9 mouse cellular contexts compared by ENCODE assay signal in the genomic region with DNA sequence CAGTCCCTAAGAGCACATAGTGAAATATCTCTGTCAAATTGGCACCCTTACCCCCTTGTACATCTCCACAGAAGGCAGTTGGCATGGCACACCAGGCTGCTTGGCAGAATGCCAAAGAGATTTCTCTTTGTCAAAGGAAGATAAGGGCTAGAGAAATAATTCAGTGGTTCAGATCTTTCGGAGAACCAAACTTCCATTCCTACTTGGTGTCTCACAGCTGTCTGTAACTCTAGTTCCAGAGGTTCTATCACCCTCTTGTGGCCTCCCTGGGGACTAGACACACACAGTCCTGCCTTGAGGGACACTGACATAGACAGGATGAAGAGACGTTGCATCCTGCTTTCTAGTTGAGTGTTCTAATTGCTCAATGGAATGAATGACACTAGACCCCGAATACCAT. TPM values are rescaled to one million over a fixed set of nuclear protein-coding genes. Genes with fewer than 3 reads are reported as not detected.
DNase-seq lines count a peak whose midpoint lies in the region; ATAC-seq lines count a peak whose summit lies in the region.
"Had no signal": no experiment of that assay in that cellular context is flagged by ENCODE, and none has a peak within 500 bp of the region (broad histone marks: within the 10 kb centered on the region; RNA-seq: fewer than 3 reads in every experiment).

No protein-coding gene starts in this region.

- H3K9me3 ChIP-seq in erythroblast, embryonic 14.5 days (ENCODE audit: control insufficient read depth, low read length) = no peaks in the 10 kb centered on the region
- H3K9me3 ChIP-seq in liver, embryonic 15.5 days (replicated peaks) = no peaks in the 10 kb centered on the region
- H3K9me3 ChIP-seq: heart, embryonic 15.5 days had no signal

- WGBS in liver, embryonic 15.5 days (ENCODE audit: insufficient replicate concordance) = 7% methylated on average over 3 of the region's 3 CpGs

- peak; percentile 68 for ATAC-seq in liver, embryonic 15.5 days (ENCODE audit: insufficient read depth)

- H3K27me3 ChIP-seq in erythroblast, embryonic 14.5 days (ENCODE audit: control insufficient read depth) = no peaks in the 10 kb centered on the region
- no peaks in the 10 kb centered on the region for H3K27me3 ChIP-seq in liver, embryonic 15.5 days
- H3K27me3 ChIP-seq: heart, embryonic 15.5 days had no signal

- peak overlapping the region; percentile 59 for H3K4me2 ChIP-seq in liver, embryonic 15.5 days
- H3K4me2 ChIP-seq: heart, embryonic 15.5 days had no signal

- peak overlapping the region; percentile 53 for H3K27ac ChIP-seq in liver, embryonic 15.5 days (replicated peaks)
- H3K27ac ChIP-seq: heart, embryonic 15.5 days had no signal

- peaks cover 49% of the 10 kb centered on the region for H3K4me1 ChIP-seq in erythroblast, embryonic 14.5 days (ENCODE audit: control insufficient read depth)
- H3K4me1 ChIP-seq in liver, embryonic 15.5 days (replicated peaks) = peaks cover 39% of the 10 kb centered on the region

- intact Hi-C loops in left cerebral cortex, postnatal 10 days (cut with DNase I) = no loop called here

- peak overlapping the region; percentile 84 for H3K4me3 ChIP-seq in erythroblast, embryonic 14.5 days (replicated peaks)
- H3K4me3 ChIP-seq in liver, embryonic 15.5 days (replicated peaks) = peak overlapping the region; percentile 81
- H3K4me3 ChIP-seq: heart, embryonic 15.5 days had no signal

- H3K9ac ChIP-seq in liver, embryonic 15.5 days = 0 out of 2 replicates have a peak overlapping the region, but pooled peaks have one; percentile 19
- H3K9ac ChIP-seq: heart, embryonic 15.5 days had no signal

- peak; percentile 7 to 12 for DNase-seq in cerebellum, adult 18-20 months
- no peak for DNase-seq in cerebellum, adult 8-10 months
- DNase-seq in testis, postnatal 14 days (ENCODE audit: low spot score) = peak; percentile 27
- DNase-seq in testis, postnatal 10 days (ENCODE audit: low spot score) = no peak
- no peak for DNase-seq in frontal cortex, adult 2 months (ENCODE audit: extremely low spot score in 1 of 2, low spot score in 1 of 2)
- DNase-seq in left cerebral cortex, postnatal 10 days (ENCODE audit: extremely low spot score in 1 of 2, low spot score in 2 of 2) = no peak

- H3K36me3 ChIP-seq in erythroblast, embryonic 14.5 days (ENCODE audit: control insufficient read depth) = peaks cover 33% of the 10 kb centered on the region
- H3K36me3 ChIP-seq in liver, embryonic 15.5 days (replicated peaks) = 0 out of 2 replicates have a peak, but pooled peaks cover 2% of the 10 kb centered on the region
- H3K36me3 ChIP-seq: heart, embryonic 15.5 days had no signal

RNA-seq across cellular contexts. Expression of a gene that starts 2.7 kb away (rescaled TPM):
- 4.3 and 5.0 TPM in 2 replicates for polyA plus RNA-seq in erythroblast, embryonic 14.5 days (2012)
- 18.8 and 22.7 TPM in 2 replicates for polyA plus RNA-seq in liver, embryonic 15.5 days (2015; fragmentation: Nextera tagmentation; extraction: Ambion mirVana)
- 0.54 and 0.65 TPM in 2 replicates for polyA plus RNA-seq in frontal cortex, adult 2 months (2012; rRNA removed)
- under 1 TPM; 0.56 to 0.77 TPM for total RNA-seq in left cerebral cortex, postnatal 10 days (2021)

RNA-seq across cellular contexts. Expression of a gene that starts 35.6 kb away (rescaled TPM):
- polyA plus RNA-seq in erythroblast, embryonic 14.5 days (2012) = 0.31 and 0.80 TPM in 2 replicates
- polyA plus RNA-seq in liver, embryonic 15.5 days (2015; fragmentation: Nextera tagmentation; extraction: Ambion mirVana) = 34.4 and 37.1 TPM in 2 replicates
- 9.6 and 10.8 TPM in 2 replicates for polyA plus RNA-seq in frontal cortex, adult 2 months (2012; rRNA removed)
- 10 to 100 TPM; 11.7 to 13.0 TPM for total RNA-seq in left cerebral cortex, postnatal 10 days (2021)

RNA-seq across cellular contexts. Expression of a gene that starts 35.6 kb away (rescaled TPM):
- polyA plus RNA-seq in erythroblast, embryonic 14.5 days (2012) = 0.08 TPM in 2 replicates
- 2.6 and 3.2 TPM in 2 replicates for polyA plus RNA-seq in liver, embryonic 15.5 days (2015; fragmentation: Nextera tagmentation; extraction: Ambion mirVana)
- 3.9 and 4.3 TPM in 2 replicates for polyA plus RNA-seq in frontal cortex, adult 2 months (2012; rRNA removed)
- 1 to 10 TPM; 4.9 to 5.0 TPM for total RNA-seq in left cerebral cortex, postnatal 10 days (2021)

Comparison
In these comparisons a context has a peak if more than half of its experiments do, and no peak if none do; other contexts are left out.
1. DNase-seq: peak in cerebellum, adult 18-20 months (2 of 2) and testis, postnatal 14 days (single experiment); none in cerebellum, adult 8-10 months (single experiment), testis, postnatal 10 days (single experiment), frontal cortex, adult 2 months (0 of 2) and left cerebral cortex, postnatal 10 days (0 of 2).